Mouse (Mus musculus) activated CD4-positive, CD25-positive, alpha-beta regulatory T cell (primary cell): ENCODE measurements around the gene Olfr1305. TPM values are rescaled to one million over a fixed set of nuclear protein-coding genes. Genes with fewer than 3 reads are reported as not detected.

Source experiments
- polyA plus RNA-seq, 2 experiments: library from polyadenylated mRNA; unstranded; fragments of 100-300 nt; shearing (Covaris generic); gene quantifications; one replicate each; pipeline ENCODE4 v1.2.1; 2017

The Olfr1305 gene
- not detected for polyA plus RNA-seq

GRCm38 (mm10) chr2:111877049-111877448, at the start of gene Olfr1305:
Gene Olfr1305 (minus strand): TSS chr2:111877149.

GRCm38 (mm10) chr2:111916171-111916570, 39.2 kb upstream of the Olfr1305 start, which contains the start of gene Olfr1306:
Gene Olfr1306 (minus strand): TSS chr2:111916271.

GRCm38 (mm10) chr2:111820240-111820639, 56.7 kb downstream of the Olfr1305 start, which contains the start of gene Olfr1303:
Gene Olfr1303 (minus strand): TSS chr2:111820340.

Other genes starting within 250 kb of the Olfr1305 start
- not detected for gene Olfr1298, start 227.9 kb downstream of the Olfr1305 start, polyA plus RNA-seq
- not detected for gene Olfr1299, start 215.7 kb downstream of the Olfr1305 start, polyA plus RNA-seq
- not detected for gene Olfr1301, start 126.1 kb downstream of the Olfr1305 start, polyA plus RNA-seq
- gene Olfr1302, start 99.7 kb downstream of the Olfr1305 start, polyA plus RNA-seq, result under 1 TPM in 1 of 2 experiments, not detected in 1; 0.34 TPM
- not detected for gene Olfr1303, start 56.8 kb downstream of the Olfr1305 start, polyA plus RNA-seq
- not detected for gene Olfr1306, start 39.1 kb upstream of the Olfr1305 start, polyA plus RNA-seq
- under 1 TPM; 0.05 to 0.11 TPM for gene Olfr1307, start 72.3 kb upstream of the Olfr1305 start, polyA plus RNA-seq
- gene Olfr1308, start 87.8 kb upstream of the Olfr1305 start, polyA plus RNA-seq, result under 1 TPM in 1 of 2 experiments, not detected in 1; 0.11 TPM
- not detected for gene Olfr1309, start 113.1 kb upstream of the Olfr1305 start, polyA plus RNA-seq
- under 1 TPM; 0.04 to 0.05 TPM for gene Olfr1310, start 135.6 kb upstream of the Olfr1305 start, polyA plus RNA-seq
- gene Olfr1311, start 147.3 kb upstream of the Olfr1305 start, polyA plus RNA-seq, result under 1 TPM in 1 of 2 experiments, not detected in 1; 0.09 TPM
- under 1 TPM in 1 of 2 experiments, not detected in 1; 0.10 TPM for gene Olfr1312, start 173.1 kb upstream of the Olfr1305 start, polyA plus RNA-seq
- gene Olfr1313, start 200.7 kb upstream of the Olfr1305 start, polyA plus RNA-seq, result not detected
- not detected for gene Olfr1314, start 219.6 kb upstream of the Olfr1305 start, polyA plus RNA-seq
- gene Olfr1315-ps1, start 238.3 kb upstream of the Olfr1305 start, polyA plus RNA-seq, result not detected